Mouse (Mus musculus): Measurements from ENCODE around the gene Ints5. TPM values are rescaled to one million over a fixed set of nuclear protein-coding genes. Genes with fewer than 3 reads are reported as not detected.
A peak's percentile ranks its signal among the peaks of the same experiment; 100 is the strongest.

Ints5 gene
- total and polyA plus RNA-seq, 2 experiments from 2014 or later = 26.8 to 29.9 TPM

DNA sequence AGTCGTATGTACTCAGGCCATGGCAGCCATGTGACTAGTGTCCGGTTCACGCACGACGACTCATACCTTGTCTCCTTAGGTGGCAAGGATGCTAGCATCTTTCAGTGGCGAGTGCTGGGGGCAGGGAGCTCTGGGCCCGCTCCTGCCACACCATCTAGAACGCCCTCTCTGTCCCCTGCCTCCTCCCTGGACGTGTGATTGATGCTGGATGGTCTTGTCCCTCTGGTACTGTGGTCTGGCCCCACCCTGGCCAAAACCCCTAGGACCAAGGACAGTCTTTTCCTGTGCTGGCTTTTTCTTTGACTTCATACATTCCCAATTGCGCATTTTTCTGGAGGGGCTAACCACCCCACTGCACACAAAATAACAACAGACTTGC lies 48.3 kb downstream of the Ints5 start:
- DNase-seq (no peak), ATAC-seq (no peak)
- no peak for TF ChIP-seq CTCF (IDR thresholded peaks at IDR 0.05; ENCODE audit: low read depth)
- Histone ChIP-seq H3K9me3 (ENCODE audit: low read length) (no peaks in the 10 kb centered on the region), H3K4me3 (ENCODE audit: low read depth, low read length) (peak overlapping the region; percentile 92), H3K27me3 (ENCODE audit: insufficient read depth, low read length) (no peaks in the 10 kb centered on the region), H3K4me2 (ENCODE audit: low read depth) (peak overlapping the region; percentile 71), H3K4me1 (ENCODE audit: insufficient read depth) (peaks cover 9% of the 10 kb centered on the region; the same call in 1 of the 2 replicates), H3K36me3 (ENCODE audit: insufficient read depth) (peaks cover 23% of the 10 kb centered on the region), H3K9ac (peak overlapping the region; percentile 99), H3K27ac (ENCODE audit: low read depth, low read length) (peak overlapping the region; percentile 57)
- WGBS = 27% methylated on average over 10 of the region's 10 CpGs

GRCm38 (mm10) chr19:8941515-8942217 lies 48.9 kb downstream of the Ints5 start, which contains the start of gene Mta2:
Mta2 (plus strand) TSS chr19:8941875.
- H3K27ac ChIP-seq (ENCODE audit: low read depth, low read length) = peak within 1 kb of the TSS; percentile 93
- under 1% methylated on average over 64 of the region's 64 CpGs for WGBS
- ATAC-seq (peak; percentile 97), DNase-seq (peak; percentile 98)
- TF ChIP-seq CTCF (IDR thresholded peaks at IDR 0.05; ENCODE audit: low read depth) = peak; percentile 29; the same call in 1 of the 2 replicates
- no peaks in the 10 kb centered on the region for H3K27me3 ChIP-seq (ENCODE audit: insufficient read depth, low read length)
- peak within 1 kb of the TSS; percentile 92 for H3K4me3 ChIP-seq (ENCODE audit: low read depth, low read length)
- peaks cover 9% of the 10 kb centered on the region; the same call in 1 of the 2 replicates for H3K4me1 ChIP-seq (ENCODE audit: insufficient read depth)
- H3K9me3 ChIP-seq (ENCODE audit: low read length) = no peaks in the 10 kb centered on the region
- H3K36me3 ChIP-seq (ENCODE audit: insufficient read depth) = peaks cover 28% of the 10 kb centered on the region
- H3K4me2 ChIP-seq (ENCODE audit: low read depth) = peak within 1 kb of the TSS; percentile 71
- H3K9ac ChIP-seq = peak within 1 kb of the TSS; percentile 99

DNA sequence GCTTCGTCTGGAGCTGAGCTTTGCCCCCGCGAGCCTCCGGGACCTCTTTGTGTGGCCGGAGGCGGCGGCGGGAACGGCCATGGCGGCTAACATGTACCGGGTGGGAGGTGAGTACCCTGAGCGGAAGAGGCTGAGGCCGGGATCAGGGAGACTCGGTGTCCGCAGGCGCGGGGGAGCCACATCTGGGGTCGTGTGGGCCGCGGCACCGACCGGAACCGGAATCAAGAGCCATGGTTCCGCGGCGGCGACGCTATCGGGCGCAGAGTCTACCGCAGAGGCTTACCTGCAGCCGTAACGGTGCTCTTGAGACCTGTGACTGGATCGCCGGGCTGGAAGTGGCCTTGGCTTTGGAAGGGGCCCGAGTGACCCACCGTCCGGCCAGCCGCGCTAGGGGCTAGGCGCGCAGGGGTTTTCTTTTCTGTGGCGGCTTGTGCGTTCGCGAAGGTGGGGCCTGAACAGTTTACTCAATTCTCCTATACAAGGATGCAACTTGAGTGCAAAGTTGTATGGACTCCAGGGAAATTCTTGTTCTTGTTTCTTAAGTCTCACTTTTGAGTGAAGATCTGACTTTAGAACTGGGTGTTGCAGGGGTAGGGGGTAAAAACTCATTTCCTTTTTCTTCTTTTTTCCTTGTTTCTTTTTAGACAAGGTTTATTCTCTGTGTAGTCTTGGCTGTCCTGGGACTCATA lies 49.6 kb downstream of the Ints5 start:
- H3K9me3 ChIP-seq (ENCODE audit: low read length) = no peaks in the 10 kb centered on the region
- 3% methylated on average over 42 of the region's 46 CpGs for WGBS
- peaks cover 29% of the 10 kb centered on the region for H3K36me3 ChIP-seq (ENCODE audit: insufficient read depth)
- peak overlapping the region; percentile 71 for H3K4me2 ChIP-seq (ENCODE audit: low read depth)
- no peaks in the 10 kb centered on the region for H3K27me3 ChIP-seq (ENCODE audit: insufficient read depth, low read length)
- ATAC-seq = peak; percentile 49
- peak; percentile 19 for DNase-seq
- peak overlapping the region; percentile 92 for H3K4me3 ChIP-seq (ENCODE audit: low read depth, low read length)
- H3K27ac ChIP-seq (ENCODE audit: low read depth, low read length) = peak overlapping the region; percentile 93
- H3K4me1 ChIP-seq (ENCODE audit: insufficient read depth) = peaks cover 9% of the 10 kb centered on the region; the same call in 1 of the 2 replicates
- peak overlapping the region; percentile 99 for H3K9ac ChIP-seq
- TF ChIP-seq CTCF (IDR thresholded peaks at IDR 0.05; ENCODE audit: low read depth) = no peak

DNA sequence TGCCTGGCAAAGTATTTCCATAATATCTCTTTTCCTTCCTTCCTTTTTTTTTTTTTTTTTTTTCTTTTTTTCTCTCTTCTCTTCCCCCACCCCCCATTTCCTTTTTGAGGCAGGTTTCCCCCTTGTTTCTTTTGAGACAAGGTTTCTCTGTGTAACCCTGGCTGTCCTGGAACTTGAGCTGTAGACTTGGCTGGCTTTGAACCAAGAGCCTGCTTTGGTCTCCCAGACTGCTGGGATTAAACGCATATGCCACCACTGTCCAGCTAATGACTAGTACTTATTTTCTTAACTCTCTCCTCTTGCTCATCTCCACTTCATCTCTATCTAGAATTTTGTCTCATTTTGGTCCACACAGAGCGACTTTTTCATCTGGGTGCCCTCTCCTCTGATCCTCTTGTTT lies 50.2 kb downstream of the Ints5 start:
- Histone ChIP-seq H3K36me3 (ENCODE audit: insufficient read depth) (peaks cover 32% of the 10 kb centered on the region), H3K9ac (peak overlapping the region; percentile 99; the same call in 1 of the 2 replicates), H3K27ac (ENCODE audit: low read depth, low read length) (no peak overlapping the region), H3K27me3 (ENCODE audit: insufficient read depth, low read length) (no peaks in the 10 kb centered on the region), H3K4me3 (ENCODE audit: low read depth, low read length) (peak overlapping the region; percentile 92), H3K4me2 (ENCODE audit: low read depth) (peak overlapping the region; percentile 71), H3K9me3 (ENCODE audit: low read length) (no peaks in the 10 kb centered on the region), H3K4me1 (ENCODE audit: insufficient read depth) (peaks cover 9% of the 10 kb centered on the region; the same call in 1 of the 2 replicates)
- no peak for ATAC-seq
- WGBS = 71% methylated on average over 2 of the region's 2 CpGs
- no peak for TF ChIP-seq CTCF (IDR thresholded peaks at IDR 0.05; ENCODE audit: low read depth)
- no peak for DNase-seq

- WGBS = 48% methylated on average over 5 of the region's 5 CpGs
- peaks cover 9% of the 10 kb centered on the region; the same call in 1 of the 2 replicates for H3K4me1 ChIP-seq (ENCODE audit: insufficient read depth)
- no peaks in the 10 kb centered on the region for H3K9me3 ChIP-seq (ENCODE audit: low read length)
- H3K36me3 ChIP-seq (ENCODE audit: insufficient read depth) = peaks cover 43% of the 10 kb centered on the region
- H3K4me3 ChIP-seq (ENCODE audit: low read depth, low read length) = no peak overlapping the region
- DNase-seq (no peak), ATAC-seq (no peak)
- no peak overlapping the region for H3K9ac ChIP-seq
- TF ChIP-seq CTCF (IDR thresholded peaks at IDR 0.05; ENCODE audit: low read depth) = no peak
- no peaks in the 10 kb centered on the region for H3K27me3 ChIP-seq (ENCODE audit: insufficient read depth, low read length)
- H3K27ac ChIP-seq (ENCODE audit: low read depth, low read length) = no peak overlapping the region
- H3K4me2 ChIP-seq (ENCODE audit: low read depth) = peak overlapping the region; percentile 15
Observed at GRCm38 (mm10) chr19:8944062-8944461, 51.3 kb downstream of the Ints5 start.

- no peak for ATAC-seq
- peaks cover 9% of the 10 kb centered on the region; the same call in 1 of the 2 replicates for H3K4me1 ChIP-seq (ENCODE audit: insufficient read depth)
- no peak for TF ChIP-seq CTCF (IDR thresholded peaks at IDR 0.05; ENCODE audit: low read depth)
- no peak overlapping the region for H3K27ac ChIP-seq (ENCODE audit: low read depth, low read length)
- no peak overlapping the region for H3K4me3 ChIP-seq (ENCODE audit: low read depth, low read length)
- peak; percentile 53 for DNase-seq
- 19% methylated on average over 5 of the region's 5 CpGs for WGBS
- H3K27me3 ChIP-seq (ENCODE audit: insufficient read depth, low read length) = no peaks in the 10 kb centered on the region
- H3K9ac ChIP-seq = no peak overlapping the region
- peaks cover 49% of the 10 kb centered on the region for H3K36me3 ChIP-seq (ENCODE audit: insufficient read depth)
- no peaks in the 10 kb centered on the region for H3K9me3 ChIP-seq (ENCODE audit: low read length)
- no peak overlapping the region for H3K4me2 ChIP-seq (ENCODE audit: low read depth)
Observed at GRCm38 (mm10) chr19:8944750-8945149, 51.9 kb downstream of the Ints5 start.

DNA sequence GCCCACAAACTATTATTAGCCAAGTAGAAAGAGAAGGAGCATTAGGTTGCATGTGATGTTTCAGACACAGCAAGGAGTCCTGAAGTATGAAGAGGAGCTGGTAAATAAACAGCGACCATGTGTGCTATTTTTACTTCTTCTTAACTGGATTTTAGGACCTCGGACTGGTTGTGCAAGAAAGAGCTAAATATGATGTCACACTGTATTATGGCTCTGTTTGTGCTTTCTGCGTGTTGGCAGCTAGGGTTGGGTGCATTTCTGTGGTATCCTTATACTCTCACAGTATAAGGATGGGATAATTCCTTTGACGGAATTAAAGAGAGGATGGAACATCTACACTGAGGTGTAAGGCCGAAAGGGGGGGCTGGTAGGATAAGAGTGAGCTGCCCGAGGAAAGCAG lies 52.4 kb downstream of the Ints5 start:
- H3K36me3 ChIP-seq (ENCODE audit: insufficient read depth) = peaks cover 55% of the 10 kb centered on the region
- no peak overlapping the region for H3K4me2 ChIP-seq (ENCODE audit: low read depth)
- ATAC-seq (no peak), DNase-seq (no peak)
- no peak for TF ChIP-seq CTCF (IDR thresholded peaks at IDR 0.05; ENCODE audit: low read depth)
- H3K9me3 ChIP-seq (ENCODE audit: low read length) = no peaks in the 10 kb centered on the region
- H3K4me1 ChIP-seq (ENCODE audit: insufficient read depth) = peaks cover 9% of the 10 kb centered on the region; the same call in 1 of the 2 replicates
- H3K27ac ChIP-seq (ENCODE audit: low read depth, low read length) = no peak overlapping the region
- no peak overlapping the region for H3K4me3 ChIP-seq (ENCODE audit: low read depth, low read length)
- WGBS = 82% methylated on average over 6 of the region's 6 CpGs
- no peak overlapping the region for H3K9ac ChIP-seq
- no peaks in the 10 kb centered on the region for H3K27me3 ChIP-seq (ENCODE audit: insufficient read depth, low read length)
